Mouse (Mus musculus) myocyte (in vitro differentiated cells): ENCODE data around the gene Slc35f4.

ENCODE experiments used
- CEBPB ChIP-seq: IDR thresholded peaks from 2 replicates; pipeline ENCODE4 v1.6.1; 2011; ENCODE audit warnings: mild to moderate bottlenecking, moderate library complexity; ENCODE audit not compliant: poor library complexity, insufficient read depth, severe bottlenecking
- E2F4 ChIP-seq: IDR thresholded peaks from one replicate; pipeline ENCODE4 v1.6.1; 2011; ENCODE audit warnings: mild to moderate bottlenecking, control low read depth, moderate library complexity; ENCODE audit not compliant: insufficient read depth
- MAX ChIP-seq: IDR thresholded peaks from one replicate; pipeline ENCODE4 v1.6.1; 2011; ENCODE audit warnings: low read depth, mild to moderate bottlenecking, control low read depth
- MYOG ChIP-seq, 3 experiments: IDR thresholded peaks; one replicate each; pipeline ENCODE4 v1.6.1; 2011; ENCODE audit warnings: control low read depth in 2 of 3, low read depth in 2 of 3, mild to moderate bottlenecking in 2 of 3; ENCODE audit not compliant: insufficient read length in 2 of 3, control insufficient read depth in 1 of 3, insufficient read depth in 1 of 3
- POLR2A ChIP-seq: IDR thresholded peaks from one replicate; pipeline ENCODE4 v1.6.1; 2011; ENCODE audit warnings: low read depth, mild to moderate bottlenecking, control low read depth, moderate library complexity; ENCODE audit not compliant: insufficient read length
- POLR2AphosphoS2 ChIP-seq: IDR thresholded peaks from one replicate; pipeline ENCODE4 v1.6.1; 2011; ENCODE audit warnings: low read depth, control low read depth; ENCODE audit not compliant: insufficient read length
- REST ChIP-seq: IDR thresholded peaks from one replicate; pipeline ENCODE4 v1.6.1; 2011; ENCODE audit warnings: mild to moderate bottlenecking, control low read depth, moderate library complexity; ENCODE audit not compliant: insufficient read depth, insufficient read length
- SRF ChIP-seq: IDR thresholded peaks from one replicate; pipeline ENCODE4 v1.6.1; 2011; ENCODE audit warnings: low read depth; ENCODE audit not compliant: control insufficient read depth, insufficient read length
- TCF12 ChIP-seq: IDR thresholded peaks from one replicate; pipeline ENCODE4 v1.6.1; 2011; ENCODE audit warnings: mild to moderate bottlenecking, control low read depth; ENCODE audit not compliant: poor library complexity, insufficient read depth, severe bottlenecking
- TCF3 ChIP-seq: IDR thresholded peaks from one replicate; pipeline ENCODE4 v1.6.1; 2011; ENCODE audit warnings: low read depth, control low read depth; ENCODE audit not compliant: insufficient read length
- USF1 ChIP-seq: IDR thresholded peaks from one replicate; pipeline ENCODE4 v1.6.1; 2011; ENCODE audit warnings: low read depth, mild to moderate bottlenecking, control low read depth, moderate library complexity

GRCm38 (mm10) chr14:49316493-49316894 is 209.4 kb downstream of the Slc35f4 start:
- TF ChIP-seq POLR2A = no peak
- TF ChIP-seq SRF = no peak
- no peak for TF ChIP-seq MAX
- no peak for TF ChIP-seq TCF3
- TF ChIP-seq E2F4 = no peak
- TF ChIP-seq USF1 = no peak
- TF ChIP-seq CEBPB = no peak
- TF ChIP-seq POLR2AphosphoS2 = no peak
- TF ChIP-seq TCF12 = no peak
- TF ChIP-seq REST = no peak
- no peak for TF ChIP-seq MYOG (IDR thresholded peaks at IDR 0.05; ENCODE audit: control insufficient read depth in 1 of 3, insufficient read depth in 1 of 3, insufficient read length in 2 of 3, low read depth in 2 of 3)
